Mouse (Mus musculus) ES-E14 (cell line): ENCODE results near the gene Slc12a5. TPM values are rescaled to one million over a fixed set of nuclear protein-coding genes. Genes with fewer than 3 reads are reported as not detected.

Experiments used
- DNase-seq: peaks from one replicate; pipeline ENCODE4 v3.0.0-alpha.2; 2013; ENCODE audit warnings: low read depth, low spot score
- H3K27ac ChIP-seq: 2 replicates; pipeline ENCODE4 v1.5.1; 2012; ENCODE audit warnings: low read depth, mild to moderate bottlenecking, low read length, moderate library complexity, mixed read lengths; ENCODE audit not compliant: poor library complexity, insufficient read depth, severe bottlenecking
- H3K36me3 ChIP-seq: 2 replicates; pipeline ENCODE4 v1.6.1; 2012; ENCODE audit warnings: mild to moderate bottlenecking, low read length, moderate library complexity, mixed read lengths; ENCODE audit not compliant: control insufficient read depth, poor library complexity, insufficient read depth, severe bottlenecking
- H3K4me1 ChIP-seq, 2 experiments: fragments of 150-350 bp in 1 of 2; sonication (generic) in 1 of 2; 2 replicates each; pipeline ENCODE4 v1.6.1; 2012; ENCODE audit warnings: low read length in 2 of 2, mild to moderate bottlenecking in 1 of 2, mixed read lengths in 1 of 2; ENCODE audit not compliant: control insufficient read depth in 2 of 2, insufficient read depth in 2 of 2, poor library complexity in 1 of 2
- H3K4me3 ChIP-seq, 2 experiments: fragments of 150-350 bp in 1 of 2; sonication (generic) in 1 of 2; 2 replicates each; pipeline ENCODE4 v1.5.1; 2012; ENCODE audit warnings: low read length in 2 of 2, low read depth in 1 of 2, mild to moderate bottlenecking in 1 of 2, mixed read lengths in 1 of 2; ENCODE audit not compliant: insufficient read depth in 1 of 2, poor library complexity in 1 of 2, severe bottlenecking in 1 of 2
- H3K9ac ChIP-seq: 2 replicates; pipeline ENCODE4 v1.6.1; 2012; ENCODE audit warnings: low read depth, mild to moderate bottlenecking, low read length, mixed read lengths; ENCODE audit not compliant: poor library complexity, insufficient read depth, severe bottlenecking
- H3K9me3 ChIP-seq: fragments of 150-350 bp; sonication (generic); 2 replicates; pipeline ENCODE4 v1.6.1; 2012; ENCODE audit warnings: low read depth, mild to moderate bottlenecking, low read length; ENCODE audit not compliant: control insufficient read depth, insufficient read depth
- CHD2 ChIP-seq: IDR thresholded peaks from 2 replicates; pipeline ENCODE4 v1.6.1; 2014; ENCODE audit warnings: mild to moderate bottlenecking, low read depth, low read length, inconsistent platforms
- HCFC1 ChIP-seq: IDR thresholded peaks from 2 replicates; pipeline ENCODE4 v1.6.1; 2012; ENCODE audit warnings: low read length, inconsistent platforms, borderline replicate concordance; ENCODE audit not compliant: insufficient read depth
- MAFK ChIP-seq: IDR thresholded peaks from 2 replicates; pipeline ENCODE4 v1.6.1; 2014; ENCODE audit warnings: mild to moderate bottlenecking, low read depth, low read length, inconsistent platforms; ENCODE audit not compliant: insufficient read depth
- ZC3H11A ChIP-seq: IDR thresholded peaks from 2 replicates; pipeline ENCODE4 v1.6.1; 2012; ENCODE audit warnings: low read depth, mild to moderate bottlenecking, inconsistent platforms, low read length, borderline replicate concordance
- ZNF384 ChIP-seq: IDR thresholded peaks from 2 replicates; pipeline ENCODE4 v1.6.1; 2012; ENCODE audit warnings: low read depth, low read length, inconsistent platforms
- in situ Hi-C, 2 experiments: fragments of 600-800 bp; cut with MboI; formaldehyde crosslinking; loops; one replicate each; pipeline ENCODE4 v1.15.1; 2025; ENCODE audit warnings: low sequenced_read_pairs in 2 of 2, inconsistent platforms in 1 of 2; ENCODE audit not compliant: unreplicated experiment in 2 of 2
- total RNA-seq: library from RNA; depleted of rRNA; stranded (reverse); fragments of 300-350 nt; gene quantifications from 2 replicates; pipeline ENCODE4 v1.2.3, GENCODE M21; 2012

Slc12a5 gene
- total RNA-seq, 1 experiment = 1.7 TPM

- DNase-seq = no peak
- H3K9me3 ChIP-seq = no peaks in the 10 kb centered on the region
These were observed 3.8 kb downstream of the Slc12a5 start for GRCm38 (mm10) chr2:164964242-164964894.

GRCm38 (mm10) chr2:164964981-164965380 lies 4.4 kb downstream of the Slc12a5 start:
- H3K27ac ChIP-seq = no peak overlapping the region
- no peaks in the 10 kb centered on the region for H3K36me3 ChIP-seq
- TF ChIP-seq ZC3H11A = no peak
- TF ChIP-seq ZNF384 = no peak
- TF ChIP-seq MAFK = no peak
- no peak for TF ChIP-seq CHD2
- TF ChIP-seq HCFC1 = no peak
- DNase-seq = no peak
- H3K9me3 ChIP-seq = no peaks in the 10 kb centered on the region
- no peak overlapping the region for H3K4me3 ChIP-seq
- H3K4me1 ChIP-seq = peaks cover 0 to 13% of the 10 kb centered on the region in 2 experiments; a peak in 1 of 4 replicates
- H3K9ac ChIP-seq = no peak overlapping the region
- in situ Hi-C loops = no loop called here

More at GRCm38 (mm10) chr2:164964242-164964894, 3.8 kb downstream of the Slc12a5 start:
- H3K36me3 ChIP-seq = no peaks in the 10 kb centered on the region
- no peak overlapping the region for H3K27ac ChIP-seq
- TF ChIP-seq ZNF384 (no peak), MAFK (no peak), ZC3H11A (no peak), CHD2 (no peak)
- H3K4me1 ChIP-seq = peaks cover 0 to 9% of the 10 kb centered on the region in 2 experiments; a peak in 1 of 4 replicates
- H3K9ac ChIP-seq = no peak overlapping the region
- in situ Hi-C loops = no loop called here
- H3K4me3 ChIP-seq = no peak overlapping the region

- in situ Hi-C loops = no loop called here
- Histone ChIP-seq H3K4me3 (no peak overlapping the region), H3K36me3 (no peaks in the 10 kb centered on the region), H3K4me1 (peaks cover 0 to 15% of the 10 kb centered on the region in 2 experiments; a peak in 1 of 4 replicates), H3K9me3 (no peaks in the 10 kb centered on the region), H3K27ac (no peak overlapping the region), H3K9ac (no peak overlapping the region)
- DNase-seq = peak; percentile 68
- TF ChIP-seq MAFK (no peak), CHD2 (no peak), ZNF384 (no peak), HCFC1 (no peak), ZC3H11A (no peak)
These were observed 5.8 kb downstream of the Slc12a5 start for GRCm38 (mm10) chr2:164966381-164966780.

- no peak for TF ChIP-seq HCFC1
- TF ChIP-seq ZNF384 = no peak
- no peak for TF ChIP-seq CHD2
- TF ChIP-seq MAFK = no peak
- TF ChIP-seq ZC3H11A = no peak
- Histone ChIP-seq H3K9me3 (no peaks in the 10 kb centered on the region), H3K27ac (no peak overlapping the region), H3K4me3 (no peak overlapping the region), H3K36me3 (no peaks in the 10 kb centered on the region), H3K9ac (no peak overlapping the region), H3K4me1 (peaks cover 0 to 13% of the 10 kb centered on the region in 2 experiments; a peak in 1 of 4 replicates)
- DNase-seq = no peak
- in situ Hi-C loops = no loop called here
These were observed 6.6 kb downstream of the Slc12a5 start for GRCm38 (mm10) chr2:164967193-164967592.
